Mouse (Mus musculus): ENCODE measurements around the gene Klf7. TPM values are rescaled to one million over a fixed set of nuclear protein-coding genes. Genes with fewer than 3 reads are reported as not detected.

The Klf7 gene
- total RNA-seq, 2 experiments from 2014 or later = 23.3 to 29.2 TPM

GRCm38 (mm10) chr1:63980733-63981132 is 141.3 kb downstream of the Klf7 start:
- DNase-seq (ENCODE audit: low spot score in 2 of 2) = no peak

Small RNA genes lying within 50 kb of the gene (microRNA-seq; reads per million reads assigned to microRNA genes)
- gene Mir6899 = not detected

Measured in adrenal gland, postnatal 4 days (tissue).